Mouse (Mus musculus) CH12.LX (cell line): ENCODE measurements at regions not wholly inside any gene's neighbourhood (a gene's known extent, or its start where the extent isn't known, plus 50 kb on each side); places are given as distances from the start of the nearest gene placed in this dataset.
"Not testable (repeated sequence)": the region's sequence is repeated elsewhere in the genome, so short reads cannot be mapped to it uniquely, and the experiment has no call there.

ENCODE experiments used
- DNase-seq: peaks from one replicate; pipeline ENCODE4 v3.0.0-alpha.2; 2013; ENCODE audit errors: extremely low read depth
- H3K27ac ChIP-seq: 2 replicates; pipeline ENCODE4 v1.5.1; 2012; ENCODE audit warnings: low read depth, mild to moderate bottlenecking, control low read depth, moderate library complexity; ENCODE audit not compliant: insufficient read depth
- H3K27me3 ChIP-seq: replicated peaks from 2 replicates; pipeline ENCODE3; 2012; ENCODE audit warnings: inconsistent platforms
- H3K36me3 ChIP-seq, 2 experiments: replicated peaks in 1 of 2; 2 replicates each; pipeline versions ENCODE3 to v1.6.1; 2012; ENCODE audit warnings: inconsistent platforms in 1 of 2, low read length in 1 of 2, mild to moderate bottlenecking in 1 of 2, mixed read lengths in 1 of 2, moderate library complexity in 1 of 2; ENCODE audit not compliant: control insufficient read depth in 1 of 2, insufficient read depth in 1 of 2
- H3K4me1 ChIP-seq, 2 experiments: 2 replicates each; pipeline ENCODE4 v1.6.1; 2012; ENCODE audit warnings: inconsistent platforms in 1 of 2, moderate library complexity in 1 of 2; ENCODE audit not compliant: insufficient read depth in 2 of 2, control insufficient read depth in 1 of 2
- H3K4me2 ChIP-seq: 2 replicates; pipeline ENCODE4 v1.6.1; 2012; ENCODE audit warnings: low read depth, mild to moderate bottlenecking, control low read depth; ENCODE audit not compliant: poor library complexity, insufficient read depth, severe bottlenecking
- H3K4me3 ChIP-seq, 3 experiments: fragments of 150-350 bp in 1 of 3; sonication (generic) in 1 of 3; replicated peaks in 1 of 3; 2 replicates each; pipeline versions ENCODE3 to v1.5.1; 2011 to 2012; ENCODE audit warnings: low read depth in 2 of 3, low read length in 2 of 3, mild to moderate bottlenecking in 2 of 3, moderate library complexity in 2 of 3, control low read depth in 1 of 3, improper control_type of control experiment in 1 of 3, inconsistent platforms in 1 of 3, mixed read lengths in 1 of 3; ENCODE audit not compliant: poor library complexity in 1 of 3
- H3K79me2 ChIP-seq: replicated peaks from 2 replicates; pipeline ENCODE4 v1.6.1; 2012; ENCODE audit warnings: mild to moderate bottlenecking, moderate library complexity; ENCODE audit not compliant: control insufficient read depth, poor library complexity, insufficient read depth, severe bottlenecking; ENCODE audit errors: extremely low read depth
- H3K9ac ChIP-seq: 2 replicates; pipeline ENCODE4 v1.6.1; 2012; ENCODE audit warnings: low read depth, mild to moderate bottlenecking, control low read depth, moderate library complexity; ENCODE audit not compliant: insufficient read depth
- H3K9me3 ChIP-seq: replicated peaks from 2 replicates; pipeline ENCODE3; 2012; ENCODE audit warnings: low read length, inconsistent platforms, mixed read lengths
- CHD2 ChIP-seq: IDR thresholded peaks from 2 replicates; pipeline ENCODE4 v1.6.1; 2011; ENCODE audit warnings: low read length, improper control_type of control experiment
- EP300 ChIP-seq: IDR thresholded peaks from 2 replicates; pipeline ENCODE4 v1.6.1; 2011; ENCODE audit warnings: low read length, improper control_type of control experiment
- JUN ChIP-seq: IDR thresholded peaks from 2 replicates; pipeline ENCODE4 v1.6.1; 2011; ENCODE audit warnings: low read depth, mild to moderate bottlenecking, low read length, improper control_type of control experiment, moderate library complexity; ENCODE audit not compliant: insufficient read depth
- JUND ChIP-seq: conservative IDR thresholded peaks from 2 replicates; pipeline ENCODE4 v1.6.1; 2011; ENCODE audit warnings: low read depth, low read length, improper control_type of control experiment
- MAZ ChIP-seq: IDR thresholded peaks from 2 replicates; pipeline ENCODE4 v1.6.1; 2012; ENCODE audit warnings: low read depth, mild to moderate bottlenecking, inconsistent platforms, low read length, improper control_type of control experiment, moderate library complexity
- MEF2A ChIP-seq: IDR thresholded peaks from 2 replicates; pipeline ENCODE4 v1.6.1; 2014; ENCODE audit warnings: low read depth, mild to moderate bottlenecking, inconsistent platforms, low read length, improper control_type of control experiment, borderline replicate concordance
- MXI1 ChIP-seq: IDR thresholded peaks from 2 replicates; pipeline ENCODE4 v1.6.1; 2011; ENCODE audit warnings: mild to moderate bottlenecking, low read depth, low read length, improper control_type of control experiment
- MYC ChIP-seq: IDR thresholded peaks from 2 replicates; pipeline ENCODE4 v1.6.1; 2011; ENCODE audit warnings: low read depth, mild to moderate bottlenecking, improper control_type of control experiment, low read length
- PAX5 ChIP-seq: IDR thresholded peaks from 2 replicates; pipeline ENCODE4 v1.6.1; 2012; ENCODE audit warnings: low read length, inconsistent platforms, mixed read lengths
- POLR2A ChIP-seq: IDR thresholded peaks from 2 replicates; pipeline ENCODE4 v1.6.1; 2011; ENCODE audit warnings: low read depth, mild to moderate bottlenecking, improper control_type of control experiment, low read length
- RAD21 ChIP-seq: IDR thresholded peaks from 2 replicates; pipeline ENCODE4 v1.6.1; 2011; ENCODE audit warnings: low read depth, mild to moderate bottlenecking, low read length, improper control_type of control experiment, moderate library complexity
- UBTF ChIP-seq: IDR thresholded peaks from 2 replicates; pipeline ENCODE4 v1.6.1; 2012; ENCODE audit warnings: low read depth, mild to moderate bottlenecking, inconsistent platforms, low read length, improper control_type of control experiment, moderate library complexity
- USF1 ChIP-seq: IDR thresholded peaks from 2 replicates; pipeline ENCODE4 v1.6.1; 2014; ENCODE audit warnings: low read depth, mild to moderate bottlenecking, inconsistent platforms, low read length, improper control_type of control experiment
- ZNF384 ChIP-seq: IDR thresholded peaks from 2 replicates; pipeline ENCODE4 v1.6.1; 2012; ENCODE audit warnings: low read depth, low read length, improper control_type of control experiment, inconsistent platforms
- dilution Hi-C: fragments of 300-500 bp; cut with MboI; formaldehyde crosslinking; loops from 2 replicates; pipeline ENCODE4 v1.14.3; 2020; ENCODE audit warnings: low sequenced_read_pairs; ENCODE audit not compliant: extremely low pct_unique_long_range_greater_than_20kb, extremely low pct_ligation_motif_present
- in situ Hi-C: fragments of 300-500 bp; cut with MboI; formaldehyde crosslinking; loops from 3 replicates; pipeline ENCODE4 v1.14.3; 2019; ENCODE audit warnings: low sequenced_read_pairs, low pct_ligation_motif_present, low pct_unique_long_range_greater_than_20kb, mixed read lengths

GRCm38 (mm10) chr15:42166546-42166945 lies 2032.4 kb downstream of the 9330182O14Rik start:
- Histone ChIP-seq H3K27ac (no peak overlapping the region), H3K4me1 (peaks cover 0 to 6% of the 10 kb centered on the region in 2 experiments; a peak in 2 of 4 replicates), H3K9me3 (no peaks in the 10 kb centered on the region), H3K9ac (no peak overlapping the region), H3K27me3 (no peaks in the 10 kb centered on the region), H3K4me3 (no peak overlapping the region), H3K79me2 (no peaks in the 10 kb centered on the region), H3K36me3 (no peaks in the 10 kb centered on the region), H3K4me2 (no peak overlapping the region)
- in situ Hi-C loops (no loop called here), dilution Hi-C loops (no loop called here)
- no peak for TF ChIP-seq MEF2A
- no peak for TF ChIP-seq USF1
- no peak for TF ChIP-seq MXI1
- no peak for TF ChIP-seq POLR2A
- no peak for TF ChIP-seq ZNF384
- no peak for TF ChIP-seq JUND
- TF ChIP-seq MAZ: no peak
- no peak for TF ChIP-seq EP300
- TF ChIP-seq CHD2: no peak
- no peak for TF ChIP-seq UBTF
- TF ChIP-seq MYC: no peak
- no peak for TF ChIP-seq JUN
- no peak for DNase-seq

DNA sequence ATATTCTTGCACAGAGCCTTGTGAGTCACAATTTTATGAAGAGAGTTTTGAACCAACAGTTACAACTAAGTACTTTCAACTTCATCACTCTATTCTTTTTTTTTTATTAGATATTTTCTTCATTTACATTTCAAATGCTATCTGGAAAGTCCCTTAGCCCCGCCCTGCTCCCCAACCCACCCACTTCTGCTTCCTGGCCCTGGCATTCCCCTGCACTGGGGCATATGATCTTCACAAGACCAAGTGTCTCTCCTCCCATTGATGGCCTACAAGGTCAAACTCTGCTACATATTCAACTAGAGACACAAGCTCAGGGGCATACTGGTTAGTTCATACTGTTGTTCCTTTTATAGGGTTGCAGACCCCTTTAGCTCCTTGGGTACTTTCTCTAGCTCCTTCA lies 2043.6 kb downstream of the 9330182O14Rik start:
- H3K36me3 ChIP-seq, dilution Hi-C loops, H3K27me3 ChIP-seq, in situ Hi-C loops, H3K4me2 ChIP-seq, H3K9ac ChIP-seq, H3K9me3 ChIP-seq, H3K27ac ChIP-seq, H3K4me3 ChIP-seq, H3K79me2 ChIP-seq: not testable (repeated sequence)
- peaks cover 0 to 15% of the 10 kb centered on the region in 2 experiments; a peak in 2 of 4 replicates for H3K4me1 ChIP-seq
- DNase-seq: peak; percentile 6

- no peak for DNase-seq
- no peak overlapping the region for H3K27ac ChIP-seq
- TF ChIP-seq ZNF384 (no peak), MAZ (no peak), PAX5 (no peak), RAD21 (no peak; the same call in 1 of the 2 replicates)
- TF ChIP-seq, all 38 proteins: peak for 0
- no peaks in the 10 kb centered on the region for H3K4me1 ChIP-seq
- H3K27me3 ChIP-seq: no peaks in the 10 kb centered on the region
- H3K4me3 ChIP-seq: no peak overlapping the region
- H3K9ac ChIP-seq: no peak overlapping the region
- dilution Hi-C loops: no loop called here
- no peaks in the 10 kb centered on the region for H3K79me2 ChIP-seq
- no peaks in the 10 kb centered on the region for H3K36me3 ChIP-seq
- in situ Hi-C loops: no loop called here
- no peak overlapping the region for H3K4me2 ChIP-seq
- H3K9me3 ChIP-seq: no peaks in the 10 kb centered on the region
Observed at GRCm38 (mm10) chr15:42207187-42207846, 2073.2 kb downstream of the 9330182O14Rik start.
